Mouse (Mus musculus) small intestine, adult 2 months (tissue): ENCODE data around the gene Adgrg3. TPM values are rescaled to one million over a fixed set of nuclear protein-coding genes. Genes with fewer than 3 reads are reported as not detected.

ENCODE experiments used
- H3K27ac ChIP-seq: fragments of 200-500 bp; 2 replicates; pipeline ENCODE4 v1.5.1; 2012; ENCODE audit warnings: low read depth, low read length, control low read depth, inconsistent platforms; ENCODE audit not compliant: insufficient read depth
- H3K27me3 ChIP-seq: fragments of 200-500 bp; 2 replicates; pipeline ENCODE4 v1.6.1; 2012; ENCODE audit warnings: mild to moderate bottlenecking, moderate library complexity, low read length, inconsistent platforms; ENCODE audit not compliant: control insufficient read depth, insufficient read depth
- H3K36me3 ChIP-seq: fragments of 200-500 bp; 2 replicates; pipeline ENCODE4 v1.6.1; 2012; ENCODE audit warnings: mild to moderate bottlenecking, low read length, control low read depth, inconsistent platforms; ENCODE audit not compliant: control insufficient read depth, insufficient read depth
- H3K4me1 ChIP-seq: fragments of 200-500 bp; 2 replicates; pipeline ENCODE4 v1.6.1; 2012; ENCODE audit warnings: low read length, inconsistent platforms, mixed read lengths; ENCODE audit not compliant: control insufficient read depth, insufficient read depth, insufficient read length
- H3K4me3 ChIP-seq: fragments of 200-500 bp; 2 replicates; pipeline ENCODE4 v1.5.1; 2012; ENCODE audit warnings: low read depth, mild to moderate bottlenecking, control low read depth, inconsistent platforms, low read length, moderate library complexity
- CTCF ChIP-seq: fragments of 200-500 bp; IDR thresholded peaks from 2 replicates; pipeline ENCODE4 v1.5.1; 2012; ENCODE audit warnings: low read depth, mild to moderate bottlenecking, control low read depth, inconsistent platforms, low read length, moderate library complexity, mixed read lengths; ENCODE audit not compliant: insufficient replicate concordance, insufficient read length; ENCODE audit errors: extremely low read depth
- POLR2A ChIP-seq: fragments of 200-500 bp; IDR thresholded peaks from 2 replicates; pipeline ENCODE4 v1.6.1; 2012; ENCODE audit warnings: low read depth, mild to moderate bottlenecking, control low read depth, inconsistent platforms, low read length, moderate library complexity
- WGBS: fragments of 180-500 bp; shearing (Covaris S2); methylation state at CpG from one replicate; pipeline ENCODE4 v1.1.7; 2018; 5-methylcytosine and 5-hydroxymethylcytosine counted together
- polyA plus RNA-seq: library from polyadenylated mRNA; depleted of rRNA; stranded (reverse); fragments of >200 nt; gene quantifications from 2 replicates; pipeline ENCODE4 v1.2.3, GENCODE M21; 2012; rRNA removed

The Adgrg3 gene
- polyA plus RNA-seq, 1 experiment, result 7.6 TPM

GRCm38 (mm10) chr8:95081650-95082049 lies 64.2 kb downstream of the Adgrg3 start:
- H3K27ac ChIP-seq, result no peak overlapping the region
- TF ChIP-seq CTCF, result no peak
- TF ChIP-seq POLR2A, result no peak
- WGBS, result 4% methylated on average over 11 of the region's 11 CpGs

GRCm38 (mm10) chr8:95084261-95084660 lies 66.8 kb downstream of the Adgrg3 start:
- Histone ChIP-seq H3K27me3 (no peaks in the 10 kb centered on the region), H3K4me1 (0 out of 2 replicates have a peak, but pooled peaks cover 2% of the 10 kb centered on the region), H3K4me3 (no peak overlapping the region), H3K36me3 (0 out of 2 replicates have a peak, but pooled peaks cover 2% of the 10 kb centered on the region), H3K27ac (no peak overlapping the region)
- TF ChIP-seq CTCF (no peak), POLR2A (no peak)
- 84% methylated on average over 4 of the region's 4 CpGs for WGBS

More at GRCm38 (mm10) chr8:95081650-95082049, 64.2 kb downstream of the Adgrg3 start:
- peak overlapping the region; percentile 98 for H3K4me3 ChIP-seq
- H3K36me3 ChIP-seq, result no peaks in the 10 kb centered on the region
- H3K4me1 ChIP-seq, result 0 out of 2 replicates have a peak, but pooled peaks cover 2% of the 10 kb centered on the region
- no peaks in the 10 kb centered on the region for H3K27me3 ChIP-seq

GRCm38 (mm10) chr8:95084744-95085431 lies 67.4 kb downstream of the Adgrg3 start:
- TF ChIP-seq POLR2A, result no peak
- TF ChIP-seq CTCF, result no peak
- no peak overlapping the region for H3K4me3 ChIP-seq
- 85% methylated on average over 10 of the region's 10 CpGs for WGBS
- 0 out of 2 replicates have a peak, but pooled peaks cover 2% of the 10 kb centered on the region for H3K36me3 ChIP-seq
- no peaks in the 10 kb centered on the region for H3K27me3 ChIP-seq
- H3K27ac ChIP-seq, result no peak overlapping the region
- 0 out of 2 replicates have a peak, but pooled peaks cover 2% of the 10 kb centered on the region for H3K4me1 ChIP-seq

GRCm38 (mm10) chr8:95085432-95086141 lies 68.1 kb downstream of the Adgrg3 start:
- no peaks in the 10 kb centered on the region for H3K27me3 ChIP-seq
- TF ChIP-seq POLR2A (no peak), CTCF (no peak)
- H3K27ac ChIP-seq, result no peak overlapping the region
- WGBS, result 70% methylated on average over 7 of the region's 7 CpGs
- 0 out of 2 replicates have a peak, but pooled peaks cover 2% of the 10 kb centered on the region for H3K36me3 ChIP-seq
- H3K4me3 ChIP-seq, result no peak overlapping the region
- 0 out of 2 replicates have a peak, but pooled peaks cover 2% of the 10 kb centered on the region for H3K4me1 ChIP-seq

GRCm38 (mm10) chr8:95093574-95093973 lies 76.1 kb downstream of the Adgrg3 start:
- TF ChIP-seq CTCF (no peak), POLR2A (no peak)
- Histone ChIP-seq H3K4me3 (no peak overlapping the region), H3K36me3 (peaks cover 7% of the 10 kb centered on the region; the same call in 1 of the 2 replicates), H3K27me3 (no peaks in the 10 kb centered on the region), H3K27ac (no peak overlapping the region), H3K4me1 (no peaks in the 10 kb centered on the region)
- WGBS, result 71% methylated on average over 4 of the region's 4 CpGs

Other genes with a start within 250 kb of the Adgrg3 start
- gene Cx3cl1, start 245.7 kb upstream of the Adgrg3 start, polyA plus RNA-seq, result 55.9 and 160 TPM in 2 replicates
- gene Ccl17, start 207.2 kb upstream of the Adgrg3 start, polyA plus RNA-seq, result 0.62 and 0.94 TPM in 2 replicates
- gene Coq9, start 179.4 kb upstream of the Adgrg3 start, polyA plus RNA-seq, result 154 and 238 TPM in 2 replicates
- 16.7 and 32.0 TPM in 2 replicates for gene Ciapin1, start 179.3 kb upstream of the Adgrg3 start, polyA plus RNA-seq
- gene Polr2c, start 160.2 kb upstream of the Adgrg3 start, polyA plus RNA-seq, result 32.3 and 57.1 TPM in 2 replicates
- gene Dok4, start 141.4 kb upstream of the Adgrg3 start, polyA plus RNA-seq, result 58.8 and 156 TPM in 2 replicates
- 8.1 TPM in 2 replicates for gene Ccdc102a, start 99.6 kb upstream of the Adgrg3 start, polyA plus RNA-seq
- gene Adgrg5, start 94.0 kb upstream of the Adgrg3 start, polyA plus RNA-seq, result 10.2 and 15.4 TPM in 2 replicates
- 32.3 and 36.4 TPM in 2 replicates for gene Adgrg1, start 42.9 kb upstream of the Adgrg3 start, polyA plus RNA-seq
- not detected in 2 replicates for gene Drc7, start 37.4 kb downstream of the Adgrg3 start, polyA plus RNA-seq
- 7.9 and 17.7 TPM in 2 replicates for gene Katnb1, start 63.5 kb downstream of the Adgrg3 start, polyA plus RNA-seq
- 35.0 and 64.7 TPM in 2 replicates for gene Kifc3, start 185.1 kb downstream of the Adgrg3 start, polyA plus RNA-seq